Mouse (Mus musculus) heart, adult 2 months (tissue): ENCODE measurements around the gene Dolk. TPM values are rescaled to one million over a fixed set of nuclear protein-coding genes. Genes with fewer than 3 reads are reported as not detected.

Source experiments
- DNase-seq, 2 experiments: peaks; one replicate each; pipeline ENCODE4 v3.0.0; 2021
- H3K27ac ChIP-seq: fragments of 200-600 bp; 2 replicates; pipeline ENCODE4 v1.8.1; 2022
- H3K27me3 ChIP-seq: fragments of 200-500 bp; 2 replicates; pipeline ENCODE4 v1.6.1; 2012; ENCODE audit warnings: mild to moderate bottlenecking, low read length, inconsistent platforms, mixed read lengths; ENCODE audit not compliant: control insufficient read depth, insufficient read depth
- H3K36me3 ChIP-seq: fragments of 200-500 bp; 2 replicates; pipeline ENCODE4 v1.6.1; 2012; ENCODE audit warnings: low read length, inconsistent platforms; ENCODE audit not compliant: control insufficient read depth, insufficient read depth
- H3K4me1 ChIP-seq: fragments of 200-500 bp; 2 replicates; pipeline ENCODE4 v1.6.1; 2011; ENCODE audit warnings: low read length; ENCODE audit not compliant: control insufficient read depth, insufficient read depth
- H3K4me3 ChIP-seq: fragments of 200-600 bp; 2 replicates; pipeline ENCODE4 v1.8.1; 2022
- H3K79me2 ChIP-seq: fragments of 200-500 bp; replicated peaks from 2 replicates; pipeline ENCODE4 v1.6.1; 2012; ENCODE audit warnings: mild to moderate bottlenecking, inconsistent platforms, low read length, moderate library complexity, mixed read lengths; ENCODE audit not compliant: control insufficient read depth, insufficient read depth
- H3K9ac ChIP-seq: fragments of 200-500 bp; 2 replicates; pipeline ENCODE4 v1.6.1; 2012; ENCODE audit warnings: low read depth, mild to moderate bottlenecking, control low read depth, inconsistent platforms, low read length, mixed read lengths
- CTCF ChIP-seq: fragments of 200-600 bp; IDR thresholded peaks from 2 replicates; pipeline ENCODE4 v1.8.1; 2022; ENCODE audit warnings: antibody characterized with exemption, mild to moderate bottlenecking, moderate library complexity
- EP300 ChIP-seq: fragments of 200-500 bp; IDR thresholded peaks from 2 replicates; pipeline ENCODE4 v1.6.1; 2011; ENCODE audit warnings: low read depth, low read length, control low read depth; ENCODE audit not compliant: insufficient read depth
- POLR2A ChIP-seq: fragments of 200-500 bp; IDR thresholded peaks from 2 replicates; pipeline ENCODE4 v1.6.1; 2011; ENCODE audit warnings: mild to moderate bottlenecking, low read depth, low read length, control low read depth; ENCODE audit not compliant: insufficient read depth
- WGBS: fragments of 180-500 bp; shearing (Covaris S2); methylation state at CpG from one replicate; pipeline ENCODE4 v1.1.7; 2018; 5-methylcytosine and 5-hydroxymethylcytosine counted together
- intact Hi-C: fragments of 180-260 bp; cut with DNase I; formaldehyde crosslinking; loops from one replicate; pipeline ENCODE4 v1.15.1; 2025
- polyA plus RNA-seq: library from polyadenylated mRNA; depleted of rRNA; stranded (reverse); fragments of >200 nt; gene quantifications from 2 replicates; pipeline ENCODE4 v1.2.3, GENCODE M21; 2012
- total RNA-seq, 2 experiments: library from RNA; stranded (reverse); gene quantifications; 2 replicates each; pipeline ENCODE4 v1.2.3; 2021

Gene Dolk
- total and polyA plus RNA-seq, 3 experiments: 21.6 to 25.3 (median 23.9) TPM

DNA sequence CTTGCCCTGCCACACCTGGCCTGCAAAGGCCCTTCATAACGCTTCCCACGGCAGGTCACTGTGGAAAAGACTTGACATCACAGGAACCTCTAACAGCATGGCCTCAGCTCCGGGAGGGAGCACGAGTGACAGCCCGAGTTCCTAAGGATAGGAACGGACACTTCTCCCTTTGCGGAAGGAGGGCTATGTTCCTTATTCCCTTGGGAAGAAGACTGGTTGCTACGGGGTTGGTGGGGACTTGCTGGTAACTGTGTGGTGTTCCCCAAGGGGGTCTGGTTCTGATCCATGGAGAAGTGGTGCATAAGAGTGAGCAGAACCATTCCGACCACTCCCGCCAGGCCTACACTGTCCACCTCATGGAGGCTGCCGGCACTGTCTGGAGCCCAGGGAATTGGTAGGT is 5.4 kb downstream of the Dolk start, which contains the start of gene Gm28038:
Gene Gm28038, plus strand, starts transcription at position 301 of the 400 bp plus-strand sequence.
- intact Hi-C loops: no loop called here

DNA sequence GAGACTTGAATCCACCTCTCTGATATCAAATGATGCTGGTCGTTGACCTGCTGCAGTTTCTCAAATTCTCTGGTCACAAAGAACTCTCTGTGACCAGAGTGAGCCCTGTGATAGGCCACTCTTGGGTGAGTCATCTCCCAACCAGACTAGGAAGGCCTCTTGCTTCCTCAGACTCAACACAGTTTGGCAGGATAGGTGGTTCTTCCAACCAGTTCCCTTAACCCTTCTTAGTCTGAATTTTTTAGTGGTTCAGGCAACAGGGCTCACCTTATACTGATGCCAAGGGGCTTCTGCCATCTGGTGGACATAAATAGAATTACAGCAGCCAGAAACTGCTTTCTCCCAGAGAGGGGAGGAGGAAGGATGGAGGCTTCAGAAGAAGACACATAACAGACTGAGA is 16.0 kb downstream of the Dolk start:
- Histone ChIP-seq H3K27me3 (no peaks in the 10 kb centered on the region), H3K27ac (peak overlapping the region; percentile 80), H3K79me2 (no peaks in the 10 kb centered on the region), H3K9ac (peak overlapping the region; percentile 25; the same call in 1 of the 2 replicates), H3K4me1 (peaks cover 30% of the 10 kb centered on the region), H3K4me3 (no peak overlapping the region), H3K36me3 (peaks cover 6% of the 10 kb centered on the region)
- intact Hi-C loops: loop anchor here (1.0 to 2.0 kb wide), 5 partner anchors 33 to 141 kb away; partner anchors contain the start of genes Endog, Lrrc8a and Spout1
- peak; percentile 68 to 82 for DNase-seq
- 0% methylated on average over 1 of the region's 1 CpGs for WGBS
- peak; percentile 75; the same call in 1 of the 2 replicates for TF ChIP-seq EP300
- peak; percentile 72 for TF ChIP-seq POLR2A
- peak; percentile 99; the same call in 1 of the 2 replicates for TF ChIP-seq CTCF

More for the DNA sequence above, 5.4 kb downstream of the Dolk start, which contains the start of gene Gm28038:
- H3K27ac ChIP-seq: no peak within 1 kb of the TSS
- H3K4me1 ChIP-seq: no peaks in the 10 kb centered on the region
- no peak for DNase-seq
- no peak within 1 kb of the TSS for H3K4me3 ChIP-seq
- TF ChIP-seq POLR2A (no peak), EP300 (no peak), CTCF (no peak)
- no peaks in the 10 kb centered on the region for H3K36me3 ChIP-seq
- H3K27me3 ChIP-seq: no peaks in the 10 kb centered on the region
- 92% methylated on average over 11 of the region's 11 CpGs for WGBS
- no peak within 1 kb of the TSS for H3K9ac ChIP-seq
- H3K79me2 ChIP-seq: no peaks in the 10 kb centered on the region; the same call in 1 of the 2 replicates

DNA sequence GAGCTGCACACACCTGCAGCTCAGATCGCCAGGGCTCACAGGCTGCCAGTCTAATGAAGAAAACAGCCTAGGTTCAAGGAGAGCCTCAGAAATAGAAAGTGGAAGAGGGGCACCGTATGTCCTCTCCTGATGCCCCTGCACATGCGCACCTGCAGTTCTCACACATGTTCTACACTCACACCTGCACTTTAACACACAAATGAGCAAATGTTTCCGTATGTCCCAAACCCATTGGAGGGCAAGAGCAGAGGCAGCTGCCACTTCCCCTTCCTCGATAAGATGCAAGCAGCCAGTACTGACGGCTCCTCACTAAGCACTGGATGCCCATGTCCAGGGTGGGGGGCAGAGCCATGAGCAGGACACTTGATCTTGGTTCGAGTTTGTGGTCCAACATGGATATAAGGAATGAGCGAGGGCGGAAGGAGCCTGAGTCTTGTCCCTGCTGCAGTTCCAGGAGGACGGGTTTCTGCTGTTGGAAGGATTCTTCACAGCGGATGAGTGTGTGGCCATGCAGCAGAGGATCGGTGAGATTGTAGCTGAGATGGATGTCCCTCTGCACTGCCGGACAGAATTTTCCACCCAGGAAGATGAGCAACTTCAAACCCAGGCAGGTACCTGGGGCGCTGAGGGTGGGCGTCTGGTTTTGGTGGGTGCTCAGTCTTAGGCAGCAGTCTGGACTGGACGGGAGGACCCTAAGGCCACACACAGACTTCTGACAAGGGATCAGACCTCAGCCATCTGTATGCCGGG is 16.7 kb downstream of the Dolk start:
- Histone ChIP-seq H3K9ac (peak overlapping the region; percentile 25), H3K4me3 (no peak overlapping the region)

DNA sequence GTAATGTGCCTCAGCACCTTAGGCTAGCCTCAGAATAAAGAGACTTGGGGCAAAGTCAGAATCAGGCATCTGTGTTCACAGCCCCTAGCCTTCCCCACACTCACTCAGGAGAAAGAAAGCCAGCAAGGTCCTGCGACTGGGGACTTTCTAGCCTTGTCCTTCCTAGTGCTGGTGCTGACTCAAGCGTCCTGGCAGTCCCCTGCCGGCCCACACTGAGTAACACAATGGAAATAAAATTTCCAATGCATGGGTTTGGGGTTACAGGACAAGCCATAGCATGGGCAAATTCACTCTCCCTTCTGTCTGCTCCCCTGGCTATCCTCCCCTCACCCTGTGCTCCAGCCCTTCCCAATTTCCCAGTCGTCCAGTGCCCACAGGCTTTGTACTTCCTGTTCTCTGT is 17.8 kb downstream of the Dolk start:
- TF ChIP-seq CTCF (peak; percentile 20; the same call in 1 of the 2 replicates), POLR2A (no peak)
- Histone ChIP-seq H3K4me1 (peaks cover 44% of the 10 kb centered on the region), H3K4me3 (no peak overlapping the region), H3K36me3 (peaks cover 24% of the 10 kb centered on the region), H3K79me2 (no peaks in the 10 kb centered on the region), H3K27ac (peak overlapping the region; percentile 80), H3K27me3 (no peaks in the 10 kb centered on the region), H3K9ac (no peak overlapping the region)
- DNase-seq: peak in 1 of 2 experiments; percentile 15
- WGBS: 29% methylated on average over 4 of the region's 4 CpGs
- intact Hi-C loops: no loop called here

More for the DNA sequence above, 16.7 kb downstream of the Dolk start:
- no peaks in the 10 kb centered on the region for H3K79me2 ChIP-seq
- WGBS: 71% methylated on average over 17 of the region's 17 CpGs
- H3K27me3 ChIP-seq: no peaks in the 10 kb centered on the region
- peaks cover 14% of the 10 kb centered on the region for H3K36me3 ChIP-seq
- TF ChIP-seq POLR2A: no peak
- intact Hi-C loops: no loop called here
- DNase-seq: peak in 1 of 2 experiments; percentile 7
- H3K4me1 ChIP-seq: peaks cover 38% of the 10 kb centered on the region
- peak overlapping the region; percentile 80 for H3K27ac ChIP-seq

DNA sequence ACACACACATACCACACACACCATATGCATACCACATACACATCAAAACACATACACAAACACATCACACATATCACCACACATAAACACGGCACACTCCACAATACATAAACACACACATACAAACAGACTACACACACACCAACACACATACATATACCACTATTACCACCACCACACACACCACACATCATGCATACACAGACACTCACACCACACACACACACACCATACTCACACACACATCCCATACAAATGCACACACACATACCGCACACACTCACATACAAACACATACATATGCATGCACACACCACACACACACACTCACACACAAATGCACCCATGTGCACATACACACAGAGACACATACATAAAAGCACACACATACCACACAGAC is 18.7 kb downstream of the Dolk start:
- peaks cover 49% of the 10 kb centered on the region for H3K4me1 ChIP-seq
- DNase-seq: peak in 1 of 2 experiments; percentile 3
- 98% methylated on average over 2 of the region's 2 CpGs for WGBS
- intact Hi-C loops: no loop called here
- TF ChIP-seq EP300 (no peak), CTCF (no peak), POLR2A (no peak)
- H3K27ac ChIP-seq: peak overlapping the region; percentile 80
- H3K4me3 ChIP-seq: no peak overlapping the region
- H3K36me3 ChIP-seq: peaks cover 27% of the 10 kb centered on the region
- H3K27me3 ChIP-seq: no peaks in the 10 kb centered on the region
- H3K9ac ChIP-seq: peak overlapping the region; percentile 60
- H3K79me2 ChIP-seq: no peaks in the 10 kb centered on the region

DNA sequence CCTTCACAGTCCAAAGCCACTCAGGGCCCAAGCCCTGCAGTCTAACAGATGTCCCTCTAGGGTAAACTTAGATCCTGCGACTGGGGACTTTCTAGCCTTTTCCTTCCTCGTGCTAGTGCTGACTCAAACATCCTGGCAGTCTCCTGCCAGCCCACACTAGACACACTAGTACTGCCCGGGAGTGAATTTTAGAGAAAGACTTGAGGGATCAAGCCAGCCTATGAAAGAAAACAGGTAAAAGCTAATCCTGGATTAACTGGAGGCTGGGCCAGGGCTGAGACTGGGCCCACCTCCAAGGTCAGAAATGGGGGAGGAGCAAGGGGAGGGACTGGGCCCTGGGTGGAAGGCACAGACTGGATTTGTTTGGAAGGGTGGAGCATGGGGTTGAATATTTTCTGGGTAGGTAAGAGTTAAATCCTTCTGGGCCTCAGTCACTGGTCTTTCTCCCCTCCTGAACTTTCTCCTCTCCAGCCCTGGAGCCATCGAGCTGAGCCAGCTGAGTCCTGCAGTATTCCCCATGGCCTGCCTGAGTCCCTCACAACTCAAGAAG is 19.7 kb downstream of the Dolk start:
- 0 out of 2 replicates have a peak, but pooled peaks have one; percentile 69 for TF ChIP-seq EP300
- TF ChIP-seq CTCF: no peak
- peak; percentile 73 for TF ChIP-seq POLR2A
- Histone ChIP-seq H3K79me2 (peaks cover 2% of the 10 kb centered on the region; the same call in 1 of the 2 replicates), H3K27ac (peak overlapping the region; percentile 97), H3K9ac (peak overlapping the region; percentile 60), H3K4me3 (peak overlapping the region; percentile 31), H3K36me3 (peaks cover 35% of the 10 kb centered on the region), H3K27me3 (no peaks in the 10 kb centered on the region), H3K4me1 (peaks cover 57% of the 10 kb centered on the region)
- 2% methylated on average over 4 of the region's 4 CpGs for WGBS
- peak; percentile 85 to 88 for DNase-seq
- intact Hi-C loops: no loop called here
